ENCODE assay signal across 17 mouse cellular contexts in the genomic region with DNA sequence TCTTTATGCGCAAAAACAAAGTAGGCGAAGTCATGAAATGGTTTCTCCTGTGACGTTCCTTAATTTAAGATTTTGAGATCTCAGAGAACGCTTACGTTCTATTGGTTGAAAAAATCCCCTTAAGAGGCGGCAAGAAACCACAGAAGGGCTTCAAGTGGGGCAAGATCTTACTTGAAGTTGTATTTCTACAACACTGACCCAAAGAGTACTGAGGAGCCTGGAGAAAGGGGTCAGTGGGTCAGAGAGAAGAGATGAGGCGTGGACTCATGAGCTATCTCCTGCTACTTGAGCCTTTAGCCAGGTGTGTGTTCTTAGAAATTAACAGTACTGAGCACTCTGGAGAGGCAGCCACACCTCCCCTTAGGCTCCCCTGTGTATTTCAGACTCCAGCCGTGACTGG. TPM values are rescaled to one million over a fixed set of nuclear protein-coding genes. Genes with fewer than 3 reads are reported as not detected.
"Had no signal": no experiment of that assay in that cellular context is flagged by ENCODE, and none has a peak within 500 bp of the region (broad histone marks: within the 10 kb centered on the region; RNA-seq: fewer than 3 reads in every experiment).

No protein-coding gene starts in this region.

- ATAC-seq: liver, postnatal 0 days; midbrain, embryonic 13.5 days; midbrain, embryonic 15.5 days had no signal

- H3K27ac ChIP-seq: liver, embryonic 13.5 days; liver, embryonic 15.5 days; macrophage; midbrain, embryonic 13.5 days; midbrain, embryonic 15.5 days; neural tube, embryonic 12.5 days; stomach, embryonic 15.5 days; stomach, postnatal 0 days had no signal

- H3K9ac ChIP-seq: liver, embryonic 13.5 days; liver, embryonic 15.5 days; liver, postnatal 0 days; lung, embryonic 14.5 days; midbrain, embryonic 13.5 days; midbrain, embryonic 15.5 days; neural tube, embryonic 12.5 days; stomach, embryonic 15.5 days had no signal

- H3K36me3 ChIP-seq: liver, embryonic 13.5 days; liver, embryonic 15.5 days; midbrain, embryonic 13.5 days; midbrain, embryonic 15.5 days; neural tube, embryonic 12.5 days; stomach, embryonic 15.5 days had no signal

- H3K4me3 ChIP-seq: liver, embryonic 13.5 days; liver, embryonic 15.5 days; megakaryocyte, embryonic 14.5 days; midbrain, embryonic 13.5 days; midbrain, embryonic 15.5 days; neural tube, embryonic 12.5 days; stomach, embryonic 15.5 days had no signal

- H3K4me1 ChIP-seq: liver, embryonic 13.5 days; liver, embryonic 15.5 days; megakaryocyte, embryonic 14.5 days; midbrain, embryonic 15.5 days; neural tube, embryonic 12.5 days; stomach, embryonic 15.5 days had no signal

- H3K9me3 ChIP-seq: liver, embryonic 13.5 days; liver, embryonic 15.5 days; megakaryocyte, embryonic 14.5 days; midbrain, embryonic 13.5 days; midbrain, embryonic 15.5 days; neural tube, embryonic 12.5 days; stomach, embryonic 15.5 days had no signal

- DNase-seq: liver, embryonic 13.5 days; liver, postnatal 0 days; lung, embryonic 14.5 days; right cerebral cortex, postnatal 14 days; thymus, adult 2 months; thymus, postnatal 25 days; thymus, postnatal 4 days had no signal

- H3K27me3 ChIP-seq: midbrain, embryonic 13.5 days; midbrain, embryonic 15.5 days; neural tube, embryonic 12.5 days; stomach, embryonic 15.5 days had no signal

- H3K4me2 ChIP-seq: liver, embryonic 11.5 days; liver, embryonic 13.5 days; liver, embryonic 15.5 days; lung, embryonic 14.5 days; midbrain, embryonic 11.5 days; midbrain, embryonic 13.5 days; midbrain, embryonic 15.5 days; neural tube, embryonic 12.5 days; stomach, embryonic 15.5 days had no signal

RNA-seq across cellular contexts. Expression of gene Arhgef28, which starts 44.7 kb away (rescaled TPM):
- polyA plus RNA-seq: macrophage had no signal
